Mouse (Mus musculus): ENCODE data around the gene Fes.

- no peak for TF ChIP-seq ZC3H11A (IDR thresholded peaks at IDR 0.05; ENCODE audit: low read depth, low read length)
- TF ChIP-seq JUND (IDR thresholded peaks at IDR 0.05; ENCODE audit: low read depth, low read length), result no peak
- no peak for TF ChIP-seq HCFC1 (IDR thresholded peaks at IDR 0.05; ENCODE audit: low read depth, low read length)
- TF ChIP-seq TCF12 (IDR thresholded peaks at IDR 0.05; ENCODE audit: low read depth, low read length), result no peak
- TF ChIP-seq NRF1 (IDR thresholded peaks at IDR 0.05; ENCODE audit: insufficient read depth, low read depth, low read length, poor library complexity, severe bottlenecking), result no peak
- no peak for TF ChIP-seq ELF1 (IDR thresholded peaks at IDR 0.05; ENCODE audit: low read depth, low read length)
- TF ChIP-seq CTCF (IDR thresholded peaks at IDR 0.05 in 2 of 3, conservative IDR thresholded peaks at IDR 0.05 in 1 of 3; ENCODE audit: control insufficient read depth in 1 of 3, insufficient read depth in 1 of 3, low read depth in 2 of 3, low read length in 3 of 3, poor library complexity in 1 of 3, severe bottlenecking in 1 of 3), result no peak
- no peak for TF ChIP-seq NELFE (IDR thresholded peaks at IDR 0.05; ENCODE audit: low read depth, low read length)
These were observed 41.9 kb upstream of the Fes start for GRCm38 (mm10) chr7:80429661-80430060.

Data from MEL (cell line).